Mouse (Mus musculus): ENCODE results near the gene Ift88. TPM values are rescaled to one million over a fixed set of nuclear protein-coding genes. Genes with fewer than 3 reads are reported as not detected.
A peak's percentile ranks its signal among the peaks of the same experiment; 100 is the strongest.

The Ift88 gene
- polyA plus RNA-seq, 1 experiment from 2014 or later = 18.6 TPM

- H3K9me3 ChIP-seq (ENCODE audit: control insufficient read depth, low read length) = no peaks in the 10 kb centered on the region
- peaks cover 4% of the 10 kb centered on the region for H3K27me3 ChIP-seq (ENCODE audit: control insufficient read depth, insufficient read depth, low read length)
- H3K4me3 ChIP-seq (ENCODE audit: low read depth, low read length) = no peak overlapping the region
- no peak overlapping the region for H3K4me2 ChIP-seq (ENCODE audit: low read depth)
- WGBS = 85% methylated on average over 3 of the region's 3 CpGs
- H3K36me3 ChIP-seq (ENCODE audit: control insufficient read depth, insufficient read depth, low read length) = no peaks in the 10 kb centered on the region
- DNase-seq (ENCODE audit: low spot score) = no peak
- H3K9ac ChIP-seq (ENCODE audit: low read length) = no peak overlapping the region
- no peak for ATAC-seq (ENCODE audit: insufficient read depth, low FRiP score, low TSS enrichment)
- peaks cover 13% of the 10 kb centered on the region for H3K4me1 ChIP-seq (ENCODE audit: control insufficient read depth, insufficient read depth, low read length)
- H3K27ac ChIP-seq (ENCODE audit: low read depth, low read length) = no peak overlapping the region
These were observed 108.7 kb downstream of the Ift88 start for GRCm38 (mm10) chr14:57532577-57532976.

GRCm38 (mm10) chr14:57533214-57533613 is 109.4 kb downstream of the Ift88 start:
- WGBS = 33% methylated on average over 3 of the region's 3 CpGs

GRCm38 (mm10) chr14:57533841-57534240 is 110.0 kb downstream of the Ift88 start:
- no peak for DNase-seq (ENCODE audit: low spot score)
- no peak for ATAC-seq (ENCODE audit: insufficient read depth, low FRiP score, low TSS enrichment)
- Histone ChIP-seq H3K27me3 (ENCODE audit: control insufficient read depth, insufficient read depth, low read length) (peaks cover 4% of the 10 kb centered on the region), H3K4me3 (ENCODE audit: low read depth, low read length) (no peak overlapping the region), H3K9me3 (ENCODE audit: control insufficient read depth, low read length) (no peaks in the 10 kb centered on the region), H3K9ac (ENCODE audit: low read length) (no peak overlapping the region), H3K4me1 (ENCODE audit: control insufficient read depth, insufficient read depth, low read length) (peaks cover 14% of the 10 kb centered on the region), H3K4me2 (ENCODE audit: low read depth) (no peak overlapping the region), H3K27ac (ENCODE audit: low read depth, low read length) (no peak overlapping the region), H3K36me3 (ENCODE audit: control insufficient read depth, insufficient read depth, low read length) (no peaks in the 10 kb centered on the region)
- WGBS = 13% methylated on average over 11 of the region's 11 CpGs

More at GRCm38 (mm10) chr14:57533214-57533613, 109.4 kb downstream of the Ift88 start:
- Histone ChIP-seq H3K4me2 (ENCODE audit: low read depth) (no peak overlapping the region), H3K4me1 (ENCODE audit: control insufficient read depth, insufficient read depth, low read length) (peaks cover 14% of the 10 kb centered on the region), H3K27ac (ENCODE audit: low read depth, low read length) (no peak overlapping the region), H3K9ac (ENCODE audit: low read length) (no peak overlapping the region), H3K36me3 (ENCODE audit: control insufficient read depth, insufficient read depth, low read length) (no peaks in the 10 kb centered on the region), H3K4me3 (ENCODE audit: low read depth, low read length) (no peak overlapping the region), H3K27me3 (ENCODE audit: control insufficient read depth, insufficient read depth, low read length) (peaks cover 4% of the 10 kb centered on the region), H3K9me3 (ENCODE audit: control insufficient read depth, low read length) (no peaks in the 10 kb centered on the region)
- ATAC-seq (ENCODE audit: insufficient read depth, low FRiP score, low TSS enrichment) = no peak
- DNase-seq (ENCODE audit: low spot score) = peak; percentile 53

GRCm38 (mm10) chr14:57534346-57534745 is 110.5 kb downstream of the Ift88 start:
- H3K9me3 ChIP-seq (ENCODE audit: control insufficient read depth, low read length) = no peaks in the 10 kb centered on the region
- no peak overlapping the region for H3K4me2 ChIP-seq (ENCODE audit: low read depth)
- no peak overlapping the region for H3K4me3 ChIP-seq (ENCODE audit: low read depth, low read length)
- H3K4me1 ChIP-seq (ENCODE audit: control insufficient read depth, insufficient read depth, low read length) = peaks cover 14% of the 10 kb centered on the region
- H3K27ac ChIP-seq (ENCODE audit: low read depth, low read length) = no peak overlapping the region
- ATAC-seq (ENCODE audit: insufficient read depth, low FRiP score, low TSS enrichment) = no peak
- H3K27me3 ChIP-seq (ENCODE audit: control insufficient read depth, insufficient read depth, low read length) = peaks cover 4% of the 10 kb centered on the region
- DNase-seq (ENCODE audit: low spot score) = no peak
- H3K36me3 ChIP-seq (ENCODE audit: control insufficient read depth, insufficient read depth, low read length) = no peaks in the 10 kb centered on the region
- no peak overlapping the region for H3K9ac ChIP-seq (ENCODE audit: low read length)
- WGBS = 6% methylated on average over 5 of the region's 5 CpGs

- Histone ChIP-seq H3K9me3 (ENCODE audit: control insufficient read depth, low read length) (no peaks in the 10 kb centered on the region), H3K9ac (ENCODE audit: low read length) (no peak overlapping the region), H3K27me3 (ENCODE audit: control insufficient read depth, insufficient read depth, low read length) (peaks cover 4% of the 10 kb centered on the region), H3K4me1 (ENCODE audit: control insufficient read depth, insufficient read depth, low read length) (peaks cover 11% of the 10 kb centered on the region), H3K4me3 (ENCODE audit: low read depth, low read length) (no peak overlapping the region), H3K4me2 (ENCODE audit: low read depth) (no peak overlapping the region), H3K36me3 (ENCODE audit: control insufficient read depth, insufficient read depth, low read length) (no peaks in the 10 kb centered on the region), H3K27ac (ENCODE audit: low read depth, low read length) (no peak overlapping the region)
- WGBS = 8% methylated on average over 8 of the region's 8 CpGs
- DNase-seq (ENCODE audit: low spot score) = peak; percentile 23
- ATAC-seq (ENCODE audit: insufficient read depth, low FRiP score, low TSS enrichment) = no peak
These were observed 111.1 kb downstream of the Ift88 start for GRCm38 (mm10) chr14:57534961-57535360.

- H3K9ac ChIP-seq (ENCODE audit: low read length) = no peak overlapping the region
- H3K4me3 ChIP-seq (ENCODE audit: low read depth, low read length) = no peak overlapping the region
- 83% methylated on average over 6 of the region's 6 CpGs for WGBS
- ATAC-seq (ENCODE audit: insufficient read depth, low FRiP score, low TSS enrichment) = no peak
- H3K27ac ChIP-seq (ENCODE audit: low read depth, low read length) = no peak overlapping the region
- DNase-seq (ENCODE audit: low spot score) = no peak
- H3K27me3 ChIP-seq (ENCODE audit: control insufficient read depth, insufficient read depth, low read length) = peaks cover 4% of the 10 kb centered on the region
- no peak overlapping the region for H3K4me2 ChIP-seq (ENCODE audit: low read depth)
- no peaks in the 10 kb centered on the region for H3K9me3 ChIP-seq (ENCODE audit: control insufficient read depth, low read length)
- H3K36me3 ChIP-seq (ENCODE audit: control insufficient read depth, insufficient read depth, low read length) = no peaks in the 10 kb centered on the region
- H3K4me1 ChIP-seq (ENCODE audit: control insufficient read depth, insufficient read depth, low read length) = peaks cover 11% of the 10 kb centered on the region
These were observed 111.8 kb downstream of the Ift88 start for GRCm38 (mm10) chr14:57535646-57536045.

- no peak overlapping the region for H3K9ac ChIP-seq (ENCODE audit: low read length)
- no peaks in the 10 kb centered on the region for H3K36me3 ChIP-seq (ENCODE audit: control insufficient read depth, insufficient read depth, low read length)
- H3K4me1 ChIP-seq (ENCODE audit: control insufficient read depth, insufficient read depth, low read length) = peaks cover 11% of the 10 kb centered on the region
- H3K27ac ChIP-seq (ENCODE audit: low read depth, low read length) = no peak overlapping the region
- DNase-seq (ENCODE audit: low spot score) (no peak), ATAC-seq (ENCODE audit: insufficient read depth, low FRiP score, low TSS enrichment) (no peak)
- H3K27me3 ChIP-seq (ENCODE audit: control insufficient read depth, insufficient read depth, low read length) = peaks cover 4% of the 10 kb centered on the region
- H3K9me3 ChIP-seq (ENCODE audit: control insufficient read depth, low read length) = no peaks in the 10 kb centered on the region
- 44% methylated on average over 9 of the region's 9 CpGs for WGBS
- no peak overlapping the region for H3K4me3 ChIP-seq (ENCODE audit: low read depth, low read length)
- H3K4me2 ChIP-seq (ENCODE audit: low read depth) = no peak overlapping the region
These were observed 113.0 kb downstream of the Ift88 start for GRCm38 (mm10) chr14:57536820-57537219.

GRCm38 (mm10) chr14:57537261-57538015 is 113.6 kb downstream of the Ift88 start:
- Histone ChIP-seq H3K27me3 (ENCODE audit: control insufficient read depth, insufficient read depth, low read length) (peaks cover 4% of the 10 kb centered on the region), H3K36me3 (ENCODE audit: control insufficient read depth, insufficient read depth, low read length) (no peaks in the 10 kb centered on the region), H3K4me1 (ENCODE audit: control insufficient read depth, insufficient read depth, low read length) (peaks cover 11% of the 10 kb centered on the region), H3K9me3 (ENCODE audit: control insufficient read depth, low read length) (no peaks in the 10 kb centered on the region), H3K4me3 (ENCODE audit: low read depth, low read length) (no peak overlapping the region), H3K9ac (ENCODE audit: low read length) (no peak overlapping the region; the same call in 1 of the 2 replicates), H3K4me2 (ENCODE audit: low read depth) (no peak overlapping the region), H3K27ac (ENCODE audit: low read depth, low read length) (no peak overlapping the region)
- 15% methylated on average over 16 of the region's 16 CpGs for WGBS
- DNase-seq (ENCODE audit: low spot score) (no peak), ATAC-seq (ENCODE audit: insufficient read depth, low FRiP score, low TSS enrichment) (no peak)

GRCm38 (mm10) chr14:57540683-57541082 is 116.8 kb downstream of the Ift88 start:
- Histone ChIP-seq H3K27ac (ENCODE audit: low read depth, low read length) (no peak overlapping the region), H3K9me3 (ENCODE audit: control insufficient read depth, low read length) (no peaks in the 10 kb centered on the region), H3K4me3 (ENCODE audit: low read depth, low read length) (no peak overlapping the region), H3K27me3 (ENCODE audit: control insufficient read depth, insufficient read depth, low read length) (no peaks in the 10 kb centered on the region), H3K4me2 (ENCODE audit: low read depth) (no peak overlapping the region), H3K9ac (ENCODE audit: low read length) (no peak overlapping the region), H3K4me1 (ENCODE audit: control insufficient read depth, insufficient read depth, low read length) (0 out of 2 replicates have a peak, but pooled peaks cover 6% of the 10 kb centered on the region), H3K36me3 (ENCODE audit: control insufficient read depth, insufficient read depth, low read length) (no peaks in the 10 kb centered on the region)
- DNase-seq (ENCODE audit: low spot score) (no peak), ATAC-seq (ENCODE audit: insufficient read depth, low FRiP score, low TSS enrichment) (no peak)
- WGBS = 85% methylated on average over 11 of the region's 11 CpGs
